Mouse (Mus musculus): ENCODE data around the gene Cyp2j12. TPM values are rescaled to one million over a fixed set of nuclear protein-coding genes. Genes with fewer than 3 reads are reported as not detected.
"Not testable (repeated sequence)": the region's sequence is repeated elsewhere in the genome, so short reads cannot be mapped to it uniquely, and the experiment has no call there.

Gene Cyp2j12
- not detected in 2 replicates for polyA plus RNA-seq (2015; fragmentation: Nextera tagmentation; extraction: Ambion mirVana)

GRCm38 (mm10) chr4:96140732-96141467 lies at the start of gene Cyp2j12:
Gene Cyp2j12 (minus strand): TSS chr4:96141152.
- Histone ChIP-seq H3K27me3 (no peaks in the 10 kb centered on the region), H3K27ac (no peak within 1 kb of the TSS), H3K4me2 (no peak within 1 kb of the TSS), H3K4me1 (replicated peaks) (no peaks in the 10 kb centered on the region), H3K9me3 (no peaks in the 10 kb centered on the region), H3K4me3 (no peak within 1 kb of the TSS), H3K9ac (no peak within 1 kb of the TSS), H3K36me3 (no peaks in the 10 kb centered on the region)
- WGBS, result 83% methylated on average over 7 of the region's 7 CpGs
- ATAC-seq (ENCODE audit: low FRiP score), result no peak

DNA sequence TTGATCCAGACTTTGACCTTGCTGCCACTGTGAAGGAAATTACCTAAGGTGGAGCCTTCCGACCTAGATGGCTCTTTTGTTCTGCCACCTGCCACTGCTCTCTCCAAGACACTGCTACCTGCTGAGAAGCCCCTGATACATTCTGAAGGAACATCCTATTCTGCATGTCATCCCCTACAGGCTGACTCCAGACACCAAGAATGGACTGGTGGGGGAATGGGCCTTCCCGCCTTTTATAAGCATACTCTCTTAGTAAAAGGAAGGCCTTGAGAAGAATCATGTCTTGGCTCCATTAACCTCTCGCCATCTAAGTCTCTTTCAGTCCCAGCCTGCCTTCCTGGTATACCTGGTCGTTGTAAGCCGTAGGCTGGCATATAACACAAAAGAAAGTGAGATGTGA lies 48.4 kb upstream of the Cyp2j12 start:
- H3K4me2 ChIP-seq; H3K9me3 ChIP-seq; H3K4me3 ChIP-seq; H3K4me1 ChIP-seq (replicated peaks); H3K27ac ChIP-seq; H3K27me3 ChIP-seq; ATAC-seq (ENCODE audit: low FRiP score); H3K36me3 ChIP-seq; H3K9ac ChIP-seq: not testable (repeated sequence)
- 92% methylated on average over 5 of the region's 5 CpGs for WGBS

DNA sequence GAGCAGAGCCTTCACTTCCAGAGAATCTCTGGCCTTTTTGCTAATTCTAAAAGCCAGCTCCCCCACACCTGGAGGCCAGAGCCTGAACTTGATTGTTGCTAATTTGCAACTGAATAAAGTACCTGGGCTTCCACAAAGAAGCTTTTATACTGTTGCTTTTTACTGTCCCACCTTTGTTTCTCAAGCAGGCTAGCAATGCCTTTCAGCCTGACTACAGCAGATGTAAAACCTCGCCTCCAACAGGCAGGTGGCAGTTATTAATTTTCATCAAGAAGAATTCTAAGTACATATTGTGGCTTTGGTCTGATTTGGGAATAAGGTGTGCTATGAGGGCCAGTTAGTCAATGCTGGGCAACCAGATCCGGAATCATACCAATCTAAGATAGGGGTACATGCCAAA lies 47.7 kb upstream of the Cyp2j12 start:
- not testable (repeated sequence) for H3K36me3 ChIP-seq; ATAC-seq (ENCODE audit: low FRiP score); H3K4me2 ChIP-seq; H3K9ac ChIP-seq; H3K4me3 ChIP-seq; H3K27ac ChIP-seq; H3K9me3 ChIP-seq; H3K27me3 ChIP-seq; H3K4me1 ChIP-seq (replicated peaks)
- WGBS, result 82% methylated on average over 2 of the region's 2 CpGs

DNA sequence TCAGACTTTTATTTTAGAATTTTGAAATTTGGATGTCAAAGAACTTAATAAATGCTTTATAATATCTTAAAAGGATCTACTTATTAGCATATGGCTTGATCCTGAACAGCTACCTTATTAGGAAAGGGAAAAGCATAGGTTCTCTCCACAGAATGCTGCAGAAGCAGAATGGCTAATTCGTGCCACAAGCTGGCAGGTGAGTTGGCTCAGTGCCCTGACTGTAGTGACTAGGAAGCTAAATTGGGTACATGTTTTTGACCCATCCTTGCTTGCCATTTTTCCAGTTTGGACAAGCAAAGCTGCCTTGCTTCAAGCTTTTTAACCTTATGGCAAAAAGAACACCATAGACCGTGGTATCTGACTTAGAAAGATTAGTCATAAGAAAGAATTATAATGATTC lies 47.2 kb upstream of the Cyp2j12 start:
- H3K27ac ChIP-seq; H3K9ac ChIP-seq; H3K4me3 ChIP-seq; H3K27me3 ChIP-seq; H3K9me3 ChIP-seq; H3K4me2 ChIP-seq; ATAC-seq (ENCODE audit: low FRiP score); H3K36me3 ChIP-seq; H3K4me1 ChIP-seq (replicated peaks): not testable (repeated sequence)
- 90% methylated on average over 2 of the region's 2 CpGs for WGBS

GRCm38 (mm10) chr4:96184716-96185115 lies 43.8 kb upstream of the Cyp2j12 start:
- H3K36me3 ChIP-seq; H3K9ac ChIP-seq; H3K27me3 ChIP-seq; H3K4me3 ChIP-seq; H3K4me2 ChIP-seq; H3K4me1 ChIP-seq (replicated peaks); H3K9me3 ChIP-seq; H3K27ac ChIP-seq; ATAC-seq (ENCODE audit: low FRiP score): not testable (repeated sequence)
- WGBS, result 89% methylated on average over 2 of the region's 2 CpGs

GRCm38 (mm10) chr4:96162839-96163238 lies 21.9 kb upstream of the Cyp2j12 start:
- H3K27ac ChIP-seq, result no peak overlapping the region
- WGBS, result 85% methylated on average over 1 of the region's 1 CpGs
- H3K4me3 ChIP-seq, result no peak overlapping the region
- no peak overlapping the region for H3K4me2 ChIP-seq
- H3K9ac ChIP-seq, result no peak overlapping the region
- ATAC-seq (ENCODE audit: low FRiP score), result no peak
- H3K9me3 ChIP-seq, result no peaks in the 10 kb centered on the region
- H3K27me3 ChIP-seq, result no peaks in the 10 kb centered on the region
- H3K36me3 ChIP-seq, result no peaks in the 10 kb centered on the region
- no peaks in the 10 kb centered on the region for H3K4me1 ChIP-seq (replicated peaks)

DNA sequence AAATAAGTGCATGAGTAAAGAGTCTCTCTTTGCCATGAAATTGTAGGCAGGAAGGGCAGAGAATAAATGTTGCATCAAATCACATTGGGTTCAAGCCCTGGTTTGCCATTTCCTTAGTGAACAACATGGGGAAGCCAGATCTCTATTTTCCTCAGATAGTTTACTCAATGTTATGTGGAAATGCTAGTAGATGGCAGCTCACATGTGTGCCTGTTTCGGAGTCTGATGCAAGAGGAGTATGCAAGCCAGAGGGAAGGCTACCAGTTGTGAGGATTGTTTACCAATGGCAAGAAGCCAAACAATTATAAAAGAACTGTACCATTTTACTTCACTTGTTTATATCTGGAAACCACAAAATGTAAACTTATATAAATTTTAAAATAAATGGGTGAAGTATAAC lies 20.6 kb upstream of the Cyp2j12 start:
- 88% methylated on average over 1 of the region's 1 CpGs for WGBS
- no peak for ATAC-seq (ENCODE audit: low FRiP score)
- Histone ChIP-seq H3K4me1 (replicated peaks) (no peaks in the 10 kb centered on the region), H3K9me3 (no peaks in the 10 kb centered on the region), H3K27ac (no peak overlapping the region), H3K4me2 (no peak overlapping the region), H3K36me3 (no peaks in the 10 kb centered on the region), H3K27me3 (no peaks in the 10 kb centered on the region), H3K4me3 (no peak overlapping the region), H3K9ac (no peak overlapping the region)

- no peaks in the 10 kb centered on the region for H3K27me3 ChIP-seq
- no peak overlapping the region for H3K9ac ChIP-seq
- no peaks in the 10 kb centered on the region for H3K4me1 ChIP-seq (replicated peaks)
- H3K36me3 ChIP-seq, result no peaks in the 10 kb centered on the region
- no peaks in the 10 kb centered on the region for H3K9me3 ChIP-seq
- no peak overlapping the region for H3K4me3 ChIP-seq
- H3K27ac ChIP-seq, result no peak overlapping the region
- ATAC-seq (ENCODE audit: low FRiP score), result no peak
- 95% methylated on average over 1 of the region's 1 CpGs for WGBS
- no peak overlapping the region for H3K4me2 ChIP-seq
Observed at GRCm38 (mm10) chr4:96139226-96139625, 1.7 kb downstream of the Cyp2j12 start.

GRCm38 (mm10) chr4:96134246-96134645 lies 6.7 kb downstream of the Cyp2j12 start:
- Histone ChIP-seq H3K4me2 (no peak overlapping the region), H3K36me3 (no peaks in the 10 kb centered on the region), H3K4me3 (no peak overlapping the region), H3K27ac (no peak overlapping the region), H3K9ac (no peak overlapping the region), H3K9me3 (no peaks in the 10 kb centered on the region), H3K4me1 (replicated peaks) (no peaks in the 10 kb centered on the region), H3K27me3 (no peaks in the 10 kb centered on the region)
- ATAC-seq (ENCODE audit: low FRiP score), result no peak
- 81% methylated on average over 3 of the region's 3 CpGs for WGBS

DNA sequence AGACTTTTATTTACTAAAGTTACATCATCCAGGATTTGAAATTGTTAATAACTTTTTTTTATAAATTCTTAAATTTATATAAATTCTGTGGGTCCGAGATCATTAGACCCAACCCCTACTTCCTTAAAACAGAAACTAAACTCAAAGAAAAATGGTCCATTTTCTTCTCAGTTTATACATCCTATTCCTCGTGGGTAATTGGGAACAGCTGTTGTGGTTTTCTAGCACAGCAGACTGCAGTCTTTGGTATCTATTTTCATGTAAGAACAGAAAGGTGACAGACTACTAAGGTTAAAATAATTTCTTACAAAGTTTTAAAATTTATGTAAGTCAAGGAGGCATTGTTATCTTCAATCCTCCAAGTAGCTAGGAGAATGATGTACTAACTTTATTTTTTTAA lies 44.1 kb downstream of the Cyp2j12 start:
- WGBS, result 74% methylated on average over 2 of the region's 2 CpGs
- Histone ChIP-seq H3K9ac (no peak overlapping the region), H3K9me3 (no peaks in the 10 kb centered on the region), H3K4me2 (no peak overlapping the region), H3K27me3 (no peaks in the 10 kb centered on the region), H3K36me3 (no peaks in the 10 kb centered on the region), H3K4me3 (no peak overlapping the region), H3K27ac (no peak overlapping the region), H3K4me1 (replicated peaks) (no peaks in the 10 kb centered on the region)
- no peak for ATAC-seq (ENCODE audit: low FRiP score)

DNA sequence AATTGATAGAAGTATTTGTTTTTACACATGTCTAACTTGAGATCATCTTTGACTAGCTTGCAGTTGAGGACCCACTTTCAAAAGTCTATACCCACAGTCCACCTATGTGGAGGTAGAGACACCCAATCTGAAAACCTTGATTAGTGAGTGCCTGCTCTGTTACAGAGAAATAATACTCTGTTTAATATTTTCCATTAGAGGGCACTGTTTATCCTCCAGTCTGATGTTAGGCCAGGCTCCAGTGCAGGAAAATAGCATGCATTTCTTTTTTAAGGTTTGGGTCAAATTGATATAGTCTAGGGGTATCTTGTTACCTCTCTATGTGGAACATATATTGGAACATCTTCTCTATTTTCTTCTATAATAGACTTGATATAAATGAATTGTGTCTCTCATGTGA lies 49.1 kb downstream of the Cyp2j12 start:
- no peaks in the 10 kb centered on the region for H3K27me3 ChIP-seq
- H3K4me2 ChIP-seq, result no peak overlapping the region
- H3K27ac ChIP-seq, result no peak overlapping the region
- no peak overlapping the region for H3K4me3 ChIP-seq
- no peak for ATAC-seq (ENCODE audit: low FRiP score)
- H3K9me3 ChIP-seq, result no peaks in the 10 kb centered on the region
- no peak overlapping the region for H3K9ac ChIP-seq
- no peaks in the 10 kb centered on the region for H3K4me1 ChIP-seq (replicated peaks)
- no peaks in the 10 kb centered on the region for H3K36me3 ChIP-seq

DNA sequence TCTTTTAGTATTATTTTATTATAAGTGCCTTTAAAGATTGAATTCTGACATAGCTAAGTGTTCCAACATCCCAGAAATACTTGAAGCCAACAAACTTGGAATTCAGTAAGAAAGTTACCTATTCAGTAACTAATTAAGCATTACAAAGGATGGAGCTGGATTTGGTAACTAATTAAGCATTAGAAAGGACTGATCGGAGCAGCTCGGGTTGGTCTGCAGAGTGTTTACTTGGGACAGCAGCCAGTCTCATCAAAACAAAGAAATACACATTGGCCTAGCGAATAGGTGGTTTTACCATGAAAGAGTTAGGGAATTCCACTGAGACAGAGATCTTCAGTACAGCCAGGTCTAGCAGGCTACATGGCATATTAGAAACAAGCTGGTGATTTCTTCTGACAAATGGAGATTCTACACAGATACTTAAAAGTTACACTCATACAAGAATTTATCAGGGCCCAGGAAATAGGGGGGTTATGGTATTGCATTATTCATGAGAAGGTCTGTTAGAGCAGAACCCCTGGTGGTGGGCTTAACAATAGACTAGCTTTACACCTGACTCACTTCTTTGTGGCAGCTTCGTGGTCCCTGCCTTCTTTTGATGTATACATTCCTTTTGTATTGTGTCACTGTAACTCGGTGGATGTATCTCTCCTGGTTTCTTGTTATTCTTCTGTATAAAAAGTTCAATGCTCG lies 51.5 kb downstream of the Cyp2j12 start:
- not testable (repeated sequence) for H3K36me3 ChIP-seq; ATAC-seq (ENCODE audit: low FRiP score); H3K4me3 ChIP-seq; H3K4me1 ChIP-seq (replicated peaks); H3K9me3 ChIP-seq; H3K27ac ChIP-seq; H3K27me3 ChIP-seq; H3K9ac ChIP-seq; H3K4me2 ChIP-seq
- WGBS, result 34% methylated on average over 6 of the region's 6 CpGs

DNA sequence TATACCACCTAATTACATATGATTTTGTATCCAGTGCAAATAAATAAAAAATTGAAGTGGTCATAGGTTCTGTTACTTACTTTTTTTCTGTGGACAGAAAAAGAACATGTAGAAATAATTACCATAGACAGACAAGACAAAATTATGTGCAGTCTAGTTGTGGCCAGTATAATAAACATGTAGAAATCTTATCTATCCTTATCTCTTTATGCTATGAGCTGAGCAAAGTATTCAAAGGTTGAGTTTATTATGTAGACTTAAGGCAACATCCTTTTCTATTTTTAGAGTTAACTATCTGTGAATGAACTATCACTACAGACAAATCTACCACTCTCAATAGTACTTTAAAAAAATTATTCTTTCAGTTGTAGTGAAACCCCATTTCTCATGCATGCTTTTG lies 62.6 kb downstream of the Cyp2j12 start:
- Histone ChIP-seq H3K27me3 (no peaks in the 10 kb centered on the region), H3K4me3 (no peak overlapping the region), H3K9me3 (no peaks in the 10 kb centered on the region), H3K4me2 (no peak overlapping the region), H3K36me3 (no peaks in the 10 kb centered on the region), H3K4me1 (replicated peaks) (0 out of 2 replicates have a peak, but pooled peaks cover 8% of the 10 kb centered on the region), H3K9ac (no peak overlapping the region), H3K27ac (no peak overlapping the region)
- ATAC-seq (ENCODE audit: low FRiP score), result no peak
